Mouse (Mus musculus): ENCODE measurements around the gene Hist1h2bn.

Hist1h2bn gene

GRCm38 (mm10) chr13:21729544-21729943 is 24.4 kb upstream of the Hist1h2bn start:
- DNase-seq = no peak

GRCm38 (mm10) chr13:21733466-21733865 is 20.5 kb upstream of the Hist1h2bn start:
- no peak for DNase-seq

- peak; percentile 55 for DNase-seq
Observed at GRCm38 (mm10) chr13:21734010-21734905, 19.7 kb upstream of the Hist1h2bn start.

GRCm38 (mm10) chr13:21734906-21735767 is 18.8 kb upstream of the Hist1h2bn start, which contains the start of gene Hist1h4j:
TSS of gene Hist1h4j (plus strand) at chr13:21735064.
- peak; percentile 76 for DNase-seq

GRCm38 (mm10) chr13:21745006-21745405 is 8.9 kb upstream of the Hist1h2bn start:
- DNase-seq = no peak

GRCm38 (mm10) chr13:21749387-21750158 is 4.3 kb upstream of the Hist1h2bn start:
- DNase-seq = no peak

GRCm38 (mm10) chr13:21750159-21751017 is 3.5 kb upstream of the Hist1h2bn start, which contains the start of gene Hist1h4k:
TSS of gene Hist1h4k (minus strand) at chr13:21750505.
- DNase-seq = peak; percentile 91

GRCm38 (mm10) chr13:21751417-21751816 is 2.5 kb upstream of the Hist1h2bn start:
- DNase-seq = no peak

GRCm38 (mm10) chr13:21751827-21752226 is 2.1 kb upstream of the Hist1h2bn start:
- no peak for DNase-seq

- no peak for DNase-seq
Observed at GRCm38 (mm10) chr13:21752356-21752755, 1.6 kb upstream of the Hist1h2bn start.

GRCm38 (mm10) chr13:21753051-21753523 is 836 bp upstream of the Hist1h2bn start:
- no peak for DNase-seq

GRCm38 (mm10) chr13:21754294-21755001 is 525 bp downstream of the Hist1h2bn start:
- DNase-seq = peak; percentile 29

GRCm38 (mm10) chr13:21755707-21756106 is 1.8 kb downstream of the Hist1h2bn start:
- no peak for DNase-seq

GRCm38 (mm10) chr13:21778814-21779766 is 25.2 kb downstream of the Hist1h2bn start:
- DNase-seq = peak; percentile 61

GRCm38 (mm10) chr13:21779767-21780731 is 26.1 kb downstream of the Hist1h2bn start, which contains the start of gene Hist1h1b:
TSS of gene Hist1h1b (minus strand) at chr13:21780625.
- peak; percentile 19 for DNase-seq

- DNase-seq = no peak
Observed at GRCm38 (mm10) chr13:21781021-21781555, 27.2 kb downstream of the Hist1h2bn start.

GRCm38 (mm10) chr13:21781639-21782038 is 27.7 kb downstream of the Hist1h2bn start:
- DNase-seq = no peak

Measured in right cerebral cortex, postnatal 14 days (tissue).